Mouse (Mus musculus) stomach, postnatal 0 days (tissue): ENCODE measurements at regions not wholly inside any gene's neighbourhood (a gene's known extent, or its start where the extent isn't known, plus 50 kb on each side); places are given as distances from the start of the nearest gene placed in this dataset.

Source experiments
- CTCF ChIP-seq: IDR thresholded peaks from 2 replicates; pipeline ENCODE4 v1.5.1; 2016; ENCODE audit warnings: antibody characterized with exemption, low read depth, mild to moderate bottlenecking, moderate library complexity
- EP300 ChIP-seq: optimal IDR thresholded peaks from 2 replicates; pipeline ENCODE3; 2016; ENCODE audit warnings: antibody characterized with exemption

GRCm38 (mm10) chr8:80168688-80169087 is 110.9 kb upstream of the Hhip start:
- TF ChIP-seq EP300, result no peak
- TF ChIP-seq CTCF, result no peak
